ENCODE assay signal across 15 mouse cellular contexts in the genomic region with DNA sequence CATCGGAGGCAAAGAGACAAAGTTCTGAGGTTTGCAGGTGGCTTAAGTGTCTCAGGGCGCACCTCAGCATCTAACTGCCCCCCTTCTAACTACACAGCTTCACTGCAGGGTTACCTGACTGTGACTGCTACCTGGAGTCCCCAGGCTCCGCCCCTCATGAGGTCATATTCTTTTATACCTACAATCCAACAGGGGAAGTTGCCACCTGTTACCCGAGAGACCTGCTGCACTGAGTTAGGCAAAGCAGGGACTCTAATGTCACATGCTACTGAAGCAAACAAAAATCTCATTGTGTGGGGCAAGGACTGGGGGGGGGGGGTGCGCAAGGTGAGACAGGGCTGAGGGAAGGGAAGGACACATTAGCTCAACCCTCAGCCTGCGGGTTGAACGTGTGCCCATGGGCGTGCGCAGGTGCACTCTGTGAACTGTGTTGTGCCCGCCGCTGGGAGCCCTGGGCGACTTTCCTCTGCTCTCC. TPM values are rescaled to one million over a fixed set of nuclear protein-coding genes. Genes with fewer than 3 reads are reported as not detected.
DNase-seq lines count a peak whose midpoint lies in the region; ATAC-seq lines count a peak whose summit lies in the region.
"Had no signal": no experiment of that assay in that cellular context is flagged by ENCODE, and none has a peak within 500 bp of the region (broad histone marks: within the 10 kb centered on the region; RNA-seq: fewer than 3 reads in every experiment).

Arhgef38 (minus strand) TSS at position 129 of the 475 bp plus-strand sequence.

- no peak for DNase-seq in limb, embryonic 11.5 days (ENCODE audit: low spot score)
- no peak for DNase-seq in limb, embryonic 10.5 days (ENCODE audit: low spot score)
- DNase-seq in kidney, postnatal 25 days: peak; percentile 79 to 84
- DNase-seq in frontal cortex, postnatal 25 days (ENCODE audit: low spot score in 2 of 2): no peak
- DNase-seq in heart, embryonic 10.5 days (ENCODE audit: low spot score): no peak
- DNase-seq: adrenal gland, adult 2 months; cerebellum, adult 2 months; thymus, postnatal 25 days had no signal

- H3K4me3 ChIP-seq in limb, embryonic 11.5 days (ENCODE audit: low read depth, low read length): no peak within 1 kb of the TSS
- no peak within 1 kb of the TSS for H3K4me3 ChIP-seq in limb, embryonic 10.5 days
- H3K4me3 ChIP-seq in embryonic facial prominence, embryonic 15.5 days (replicated peaks): peak within 1 kb of the TSS; percentile 15
- no peak within 1 kb of the TSS for H3K4me3 ChIP-seq in midbrain, embryonic 16.5 days (ENCODE audit: low read depth, low read length)
- H3K4me3 ChIP-seq in liver, embryonic 12.5 days: no peak within 1 kb of the TSS
- H3K4me3 ChIP-seq in heart, embryonic 10.5 days: no peak within 1 kb of the TSS
- H3K4me3 ChIP-seq: forebrain, embryonic 13.5 days; layer of hippocampus, adult 2 months; limb, embryonic 15.5 days; myocyte had no signal

- H3K27ac ChIP-seq in limb, embryonic 11.5 days (replicated peaks; ENCODE audit: low read depth, low read length): no peak within 1 kb of the TSS
- H3K27ac ChIP-seq in limb, embryonic 10.5 days: no peak within 1 kb of the TSS
- peak within 1 kb of the TSS; percentile 48; the same call in 1 of the 2 replicates for H3K27ac ChIP-seq in embryonic facial prominence, embryonic 15.5 days (replicated peaks)
- no peak within 1 kb of the TSS for H3K27ac ChIP-seq in midbrain, embryonic 16.5 days (ENCODE audit: low read length)
- H3K27ac ChIP-seq in liver, embryonic 12.5 days: no peak within 1 kb of the TSS
- no peak within 1 kb of the TSS for H3K27ac ChIP-seq in heart, embryonic 10.5 days
- H3K27ac ChIP-seq: forebrain, embryonic 13.5 days; layer of hippocampus, adult 2 months; limb, embryonic 15.5 days had no signal

- H3K9ac ChIP-seq in limb, embryonic 11.5 days (ENCODE audit: low read length): no peak within 1 kb of the TSS
- no peak within 1 kb of the TSS for H3K9ac ChIP-seq in embryonic facial prominence, embryonic 15.5 days
- no peak within 1 kb of the TSS for H3K9ac ChIP-seq in midbrain, embryonic 16.5 days (ENCODE audit: low read depth, low read length)
- H3K9ac ChIP-seq in liver, embryonic 12.5 days: no peak within 1 kb of the TSS
- H3K9ac ChIP-seq: forebrain, embryonic 13.5 days; limb, embryonic 15.5 days had no signal

- WGBS in limb, embryonic 11.5 days: 55% methylated on average over 11 of the region's 12 CpGs
- 60% methylated on average over 11 of the region's 12 CpGs for WGBS in limb, embryonic 10.5 days
- WGBS in embryonic facial prominence, embryonic 15.5 days: 42% methylated on average over 12 of the region's 12 CpGs
- 61% methylated on average over 12 of the region's 12 CpGs for WGBS in midbrain, embryonic 16.5 days
- 49% methylated on average over 12 of the region's 12 CpGs for WGBS in liver, embryonic 12.5 days (ENCODE audit: insufficient replicate concordance)
- WGBS in heart, embryonic 10.5 days: 55% methylated on average over 12 of the region's 12 CpGs

- H3K4me2 ChIP-seq in limb, embryonic 11.5 days (ENCODE audit: low read depth, severe bottlenecking): no peak within 1 kb of the TSS
- H3K4me2 ChIP-seq in embryonic facial prominence, embryonic 15.5 days (replicated peaks): peak within 1 kb of the TSS; percentile 10; the same call in 1 of the 2 replicates
- H3K4me2 ChIP-seq in midbrain, embryonic 16.5 days (ENCODE audit: low read length): no peak within 1 kb of the TSS
- no peak within 1 kb of the TSS for H3K4me2 ChIP-seq in liver, embryonic 12.5 days
- H3K4me2 ChIP-seq: forebrain, embryonic 13.5 days; limb, embryonic 15.5 days had no signal

- no peaks in the 10 kb centered on the region for H3K9me3 ChIP-seq in limb, embryonic 11.5 days (ENCODE audit: control insufficient read depth, low read length)
- no peaks in the 10 kb centered on the region for H3K9me3 ChIP-seq in limb, embryonic 10.5 days (replicated peaks)
- no peaks in the 10 kb centered on the region for H3K9me3 ChIP-seq in embryonic facial prominence, embryonic 15.5 days (replicated peaks)
- no peaks in the 10 kb centered on the region for H3K9me3 ChIP-seq in midbrain, embryonic 16.5 days (replicated peaks; ENCODE audit: control insufficient read depth, low read length, poor library complexity, severe bottlenecking)
- H3K9me3 ChIP-seq in liver, embryonic 12.5 days (replicated peaks): no peaks in the 10 kb centered on the region
- H3K9me3 ChIP-seq in heart, embryonic 10.5 days: no peaks in the 10 kb centered on the region
- H3K9me3 ChIP-seq: forebrain, embryonic 13.5 days; limb, embryonic 15.5 days had no signal

- H3K27me3 ChIP-seq in limb, embryonic 11.5 days (ENCODE audit: control insufficient read depth, insufficient read depth, low read length): no peaks in the 10 kb centered on the region
- no peaks in the 10 kb centered on the region for H3K27me3 ChIP-seq in limb, embryonic 10.5 days (ENCODE audit: low read depth, poor library complexity, severe bottlenecking)
- H3K27me3 ChIP-seq in embryonic facial prominence, embryonic 15.5 days: no peaks in the 10 kb centered on the region
- no peaks in the 10 kb centered on the region for H3K27me3 ChIP-seq in midbrain, embryonic 16.5 days (ENCODE audit: control insufficient read depth, insufficient read depth, low read depth, low read length)
- H3K27me3 ChIP-seq in liver, embryonic 12.5 days (replicated peaks): no peaks in the 10 kb centered on the region
- H3K27me3 ChIP-seq in heart, embryonic 10.5 days (ENCODE audit: insufficient read depth, poor library complexity, severe bottlenecking): no peaks in the 10 kb centered on the region
- H3K27me3 ChIP-seq: forebrain, embryonic 13.5 days; limb, embryonic 15.5 days had no signal

- ATAC-seq in limb, embryonic 11.5 days (ENCODE audit: insufficient number of reproducible peaks, low FRiP score, low TSS enrichment, low read depth): peak; percentile 13; the same call in 1 of the 2 replicates
- ATAC-seq in embryonic facial prominence, embryonic 15.5 days (ENCODE audit: insufficient number of reproducible peaks, low FRiP score, low TSS enrichment, low read depth): peak; percentile 91
- ATAC-seq in midbrain, embryonic 16.5 days: 0 out of 2 replicates have a peak, but pooled peaks have one; percentile 21
- ATAC-seq in liver, embryonic 12.5 days: no peak
- ATAC-seq: forebrain, embryonic 13.5 days had no signal

- no peaks in the 10 kb centered on the region for H3K4me1 ChIP-seq in limb, embryonic 11.5 days (ENCODE audit: control insufficient read depth, insufficient read depth, low read length)
- no peaks in the 10 kb centered on the region for H3K4me1 ChIP-seq in limb, embryonic 10.5 days
- no peaks in the 10 kb centered on the region for H3K4me1 ChIP-seq in embryonic facial prominence, embryonic 15.5 days
- H3K4me1 ChIP-seq in midbrain, embryonic 16.5 days (ENCODE audit: control insufficient read depth, insufficient read depth, low read length): peaks cover 2% of the 10 kb centered on the region; the same call in 1 of the 2 replicates
- H3K4me1 ChIP-seq in liver, embryonic 12.5 days: no peaks in the 10 kb centered on the region
- H3K4me1 ChIP-seq in heart, embryonic 10.5 days: no peaks in the 10 kb centered on the region
- H3K4me1 ChIP-seq: forebrain, embryonic 13.5 days; limb, embryonic 15.5 days had no signal

- H3K36me3 ChIP-seq in limb, embryonic 11.5 days (ENCODE audit: control insufficient read depth, insufficient read depth, low read length): no peaks in the 10 kb centered on the region
- H3K36me3 ChIP-seq in limb, embryonic 10.5 days: no peaks in the 10 kb centered on the region
- H3K36me3 ChIP-seq in embryonic facial prominence, embryonic 15.5 days: no peaks in the 10 kb centered on the region
- H3K36me3 ChIP-seq in midbrain, embryonic 16.5 days (ENCODE audit: control insufficient read depth, insufficient read depth, low read length): no peaks in the 10 kb centered on the region
- H3K36me3 ChIP-seq in liver, embryonic 12.5 days: no peaks in the 10 kb centered on the region
- H3K36me3 ChIP-seq in heart, embryonic 10.5 days: no peaks in the 10 kb centered on the region
- H3K36me3 ChIP-seq: limb, embryonic 15.5 days had no signal

RNA-seq across cellular contexts. Expression of gene Arhgef38, which starts in this region (rescaled TPM):
- not detected in 2 replicates for polyA plus RNA-seq in limb, embryonic 11.5 days (2014; fragmentation: Nextera tagmentation; extraction: Ambion mirVana)
- not detected in 2 replicates for polyA plus RNA-seq in limb, embryonic 10.5 days (2016; fragmentation: Nextera tagmentation; extraction: Ambion mirVana)
- 1.4 and 2.0 TPM in 2 replicates for polyA plus RNA-seq in embryonic facial prominence, embryonic 15.5 days (2015; fragmentation: Nextera tagmentation; extraction: Ambion mirVana)
- polyA plus RNA-seq in midbrain, embryonic 16.5 days (2015; fragmentation: Nextera tagmentation; extraction: Ambion mirVana): 0.08 and 0.10 TPM in 2 replicates
- not detected in 2 replicates for polyA plus RNA-seq in liver, embryonic 12.5 days (2016; fragmentation: Nextera tagmentation; extraction: Ambion mirVana)
- not detected in 2 replicates for polyA plus RNA-seq in heart, embryonic 10.5 days (2016; fragmentation: Nextera tagmentation; extraction: Ambion mirVana)
- polyA plus RNA-seq: adrenal gland, adult 2 months; forebrain, embryonic 13.5 days; limb, embryonic 15.5 days; myocyte had no signal

Comparison
In these comparisons a context has a peak if more than half of its experiments do, and no peak if none do; other contexts are left out.
1. Peak in ATAC-seq in limb, embryonic 11.5 days; RNA of the gene not detected or under 1 TPM.
2. Peak in ATAC-seq in midbrain, embryonic 16.5 days; RNA of the gene not detected or under 1 TPM.
3. DNase-seq: peak in kidney, postnatal 25 days (2 of 2); none in limb, embryonic 11.5 days (single experiment), limb, embryonic 10.5 days (single experiment), frontal cortex, postnatal 25 days (0 of 2) and heart, embryonic 10.5 days (single experiment).